Mouse (Mus musculus) liver, postnatal 0 days (tissue): ENCODE results near the gene Efna2. TPM values are rescaled to one million over a fixed set of nuclear protein-coding genes. Genes with fewer than 3 reads are reported as not detected.
A peak's percentile ranks its signal among the peaks of the same experiment; 100 is the strongest.

Source experiments
- ATAC-seq: fragments of 200-750 bp; cut with Nextera tagmentation; 2 replicates; pipeline ENCODE4 v1.8.0; 2017; ENCODE audit warnings: mild to moderate bottlenecking, moderate library complexity
- DNase-seq: peaks from one replicate; pipeline ENCODE4 v3.0.0-alpha.2; 2016
- H3K27ac ChIP-seq: fragments of 300-500 bp; sonication (generic); 2 replicates; pipeline ENCODE4 v1.5.1; 2014; ENCODE audit warnings: antibody characterized with exemption, moderate library complexity, mild to moderate bottlenecking, low read depth
- H3K27me3 ChIP-seq: fragments of 300-500 bp; sonication (generic); 2 replicates; pipeline ENCODE4 v1.6.1; 2014; ENCODE audit warnings: low read length, control low read depth, mixed read lengths; ENCODE audit not compliant: insufficient read depth
- H3K36me3 ChIP-seq: fragments of 300-500 bp; sonication (generic); replicated peaks from 2 replicates; pipeline ENCODE4 v1.6.1; 2014; ENCODE audit warnings: mild to moderate bottlenecking, control low read depth, low read length, moderate library complexity, mixed read lengths; ENCODE audit not compliant: insufficient read depth
- H3K4me1 ChIP-seq: fragments of 300-500 bp; sonication (generic); 2 replicates; pipeline ENCODE4 v1.6.1; 2014; ENCODE audit warnings: antibody characterized with exemption, mild to moderate bottlenecking, control low read depth; ENCODE audit not compliant: insufficient read depth
- H3K4me2 ChIP-seq: fragments of 300-500 bp; sonication (generic); 2 replicates; pipeline ENCODE4 v1.6.1; 2014; ENCODE audit warnings: low read depth, mild to moderate bottlenecking, low read length, moderate library complexity, mixed read lengths
- H3K4me3 ChIP-seq: fragments of 300-500 bp; sonication (generic); 2 replicates; pipeline ENCODE4 v1.5.1; 2014; ENCODE audit warnings: low read depth, low read length
- H3K9ac ChIP-seq: fragments of 300-500 bp; sonication (generic); replicated peaks from 2 replicates; pipeline ENCODE4 v1.6.1; 2014; ENCODE audit warnings: mild to moderate bottlenecking, moderate library complexity
- H3K9me3 ChIP-seq: fragments of 300-500 bp; sonication (generic); 2 replicates; pipeline ENCODE4 v1.6.1; 2016; ENCODE audit warnings: mild to moderate bottlenecking, control low read depth, low read length, mixed read lengths
- CTCF ChIP-seq: sonication (generic); IDR thresholded peaks from 2 replicates; pipeline ENCODE4 v1.5.1; 2016; ENCODE audit warnings: antibody characterized with exemption, low read depth
- EP300 ChIP-seq: IDR thresholded peaks from 2 replicates; pipeline ENCODE4 v1.6.1; 2016; ENCODE audit warnings: antibody characterized with exemption, low read depth, mild to moderate bottlenecking
- WGBS: fragments of 180-500 bp; shearing (Covaris S2); extraction: QIAGEN DNeasy Blood & Tissue Kit; methylation state at CpG from one replicate; pipeline ENCODE4 v1.1.7; 2014; ENCODE audit not compliant: insufficient replicate concordance; 5-methylcytosine and 5-hydroxymethylcytosine counted together
- polyA plus RNA-seq: library from polyadenylated mRNA; unstranded; fragments of >200 nt; fragmentation: Nextera tagmentation; extraction: Ambion mirVana; gene quantifications from 2 replicates; pipeline ENCODE4 v1.2.1, GENCODE M21; 2015

Gene Efna2
- polyA plus RNA-seq, 1 experiment from 2014 or later, result 0.18 TPM

GRCm38 (mm10) chr10:80141243-80141642, 38.0 kb upstream of the Efna2 start:
- H3K27me3 ChIP-seq, result peaks cover 35% of the 10 kb centered on the region
- peaks cover 26% of the 10 kb centered on the region for H3K36me3 ChIP-seq
- H3K9ac ChIP-seq, result peak overlapping the region; percentile 33
- 0% methylated on average over 29 of the region's 29 CpGs for WGBS
- peak overlapping the region; percentile 96 for H3K4me2 ChIP-seq
- no peaks in the 10 kb centered on the region for H3K9me3 ChIP-seq
- TF ChIP-seq EP300 (0 out of 2 replicates have a peak, but pooled peaks have one; percentile 36), CTCF (peak; percentile 89)
- DNase-seq (peak; percentile 94), ATAC-seq (peak; percentile 68)
- H3K27ac ChIP-seq, result peak overlapping the region; percentile 97
- peak overlapping the region; percentile 71 for H3K4me3 ChIP-seq
- H3K4me1 ChIP-seq, result peaks cover 65% of the 10 kb centered on the region

DNA sequence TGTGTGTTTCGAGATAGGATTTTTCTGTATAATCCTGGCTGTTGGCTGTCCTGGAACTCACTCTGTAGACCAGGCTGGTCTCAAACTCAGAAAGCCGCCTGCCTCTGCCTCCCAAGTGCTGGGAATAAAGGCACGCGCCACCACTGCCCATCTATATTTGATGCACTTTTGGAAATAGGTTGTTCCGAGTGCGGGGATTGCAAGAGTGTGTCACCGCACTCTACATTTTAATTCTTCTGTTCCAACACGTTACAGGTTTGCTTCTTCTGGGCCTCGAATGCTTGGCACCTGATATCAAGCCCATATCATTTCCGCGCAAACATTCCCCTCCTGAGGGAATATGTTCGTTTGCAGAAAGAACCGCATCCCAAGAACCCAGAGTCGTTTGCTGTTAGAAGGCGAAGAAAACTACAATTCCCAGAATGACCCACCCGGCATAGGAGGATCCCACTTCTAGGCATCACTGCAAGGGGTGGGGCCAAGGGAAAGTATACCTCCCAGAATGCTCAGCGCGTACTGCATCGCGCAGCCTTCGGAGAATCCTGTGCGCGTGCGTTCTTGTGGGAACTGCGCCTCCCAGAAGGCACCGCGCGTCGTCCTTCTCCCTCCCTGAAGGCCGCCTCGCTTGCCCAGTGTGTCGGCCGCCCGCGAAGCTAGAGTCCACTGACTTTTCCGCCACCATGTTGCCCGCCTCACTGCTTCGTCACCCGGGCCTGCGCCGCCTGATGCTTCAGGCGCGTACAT, 37.3 kb upstream of the Efna2 start:
- Histone ChIP-seq H3K27me3 (peaks cover 28% of the 10 kb centered on the region), H3K9ac (peak overlapping the region; percentile 86), H3K4me3 (peak overlapping the region; percentile 71), H3K36me3 (peaks cover 26% of the 10 kb centered on the region), H3K4me1 (peaks cover 66% of the 10 kb centered on the region), H3K9me3 (no peaks in the 10 kb centered on the region), H3K4me2 (peak overlapping the region; percentile 96), H3K27ac (peak overlapping the region; percentile 97)
- WGBS, result under 1% methylated on average over 43 of the region's 43 CpGs
- ATAC-seq, result peak; percentile 85
- TF ChIP-seq CTCF (no peak), EP300 (no peak; the same call in 1 of the 2 replicates)
- peak; percentile 95 for DNase-seq

- Histone ChIP-seq H3K4me3 (peak overlapping the region; percentile 71), H3K36me3 (peaks cover 26% of the 10 kb centered on the region), H3K9ac (peak overlapping the region; percentile 86), H3K4me2 (peak overlapping the region; percentile 96), H3K4me1 (peaks cover 66% of the 10 kb centered on the region), H3K27me3 (peaks cover 22% of the 10 kb centered on the region), H3K9me3 (no peaks in the 10 kb centered on the region), H3K27ac (peak overlapping the region; percentile 97)
- TF ChIP-seq EP300 (no peak), CTCF (no peak)
- DNase-seq (peak; percentile 70), ATAC-seq (peak; percentile 48)
- 3% methylated on average over 15 of the region's 15 CpGs for WGBS
Measured at GRCm38 (mm10) chr10:80142530-80142925, 36.8 kb upstream of the Efna2 start.

DNA sequence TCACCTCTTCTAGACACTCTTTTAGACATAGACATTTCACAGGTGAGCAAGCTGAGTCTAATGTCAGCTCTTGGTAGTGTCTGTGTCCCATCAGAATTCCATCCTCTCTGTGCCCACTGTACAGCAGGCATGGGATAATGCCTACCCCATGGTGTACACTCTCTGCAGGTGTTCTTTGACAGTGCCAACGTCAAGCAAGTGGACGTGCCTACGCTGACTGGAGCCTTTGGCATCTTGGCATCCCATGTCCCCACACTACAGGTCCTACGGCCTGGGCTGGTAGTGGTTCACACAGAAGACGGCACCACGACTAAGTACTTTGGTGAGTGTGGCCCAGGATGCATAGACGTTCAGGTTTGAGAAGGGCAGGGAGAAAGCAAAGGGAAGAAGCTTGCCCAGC, 35.6 kb upstream of the Efna2 start:
- ATAC-seq (no peak), DNase-seq (no peak)
- no peaks in the 10 kb centered on the region for H3K9me3 ChIP-seq
- no peak overlapping the region; the same call in 1 of the 2 replicates for H3K27ac ChIP-seq
- H3K27me3 ChIP-seq, result peaks cover 11% of the 10 kb centered on the region
- peaks cover 26% of the 10 kb centered on the region for H3K36me3 ChIP-seq
- H3K4me1 ChIP-seq, result peaks cover 61% of the 10 kb centered on the region
- WGBS, result 91% methylated on average over 7 of the region's 7 CpGs
- H3K4me2 ChIP-seq, result 0 out of 2 replicates have a peak overlapping the region, but pooled peaks have one; percentile 96
- H3K4me3 ChIP-seq, result no peak overlapping the region
- no peak overlapping the region for H3K9ac ChIP-seq
- TF ChIP-seq CTCF, result no peak

DNA sequence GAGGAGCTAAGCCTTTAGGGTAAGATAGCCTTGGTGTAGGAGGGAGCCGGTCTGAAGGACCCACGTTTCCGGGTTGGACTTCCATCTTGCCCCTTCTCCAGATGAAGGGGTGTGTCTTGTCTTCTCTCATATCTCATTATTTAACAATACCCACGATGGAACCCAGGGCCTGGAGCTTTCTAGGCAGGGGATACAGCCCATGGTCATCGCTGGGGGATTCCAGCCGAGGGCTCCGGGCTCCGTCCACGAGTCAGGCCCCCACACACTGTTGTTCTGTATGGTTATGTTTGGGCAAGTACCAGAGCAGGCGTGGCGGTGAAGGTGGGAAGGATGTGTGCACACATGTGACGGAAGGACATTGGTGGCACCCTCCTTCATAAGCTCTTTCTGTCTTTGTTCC, 35.1 kb upstream of the Efna2 start:
- H3K9ac ChIP-seq, result no peak overlapping the region
- peaks cover 56% of the 10 kb centered on the region for H3K4me1 ChIP-seq

DNA sequence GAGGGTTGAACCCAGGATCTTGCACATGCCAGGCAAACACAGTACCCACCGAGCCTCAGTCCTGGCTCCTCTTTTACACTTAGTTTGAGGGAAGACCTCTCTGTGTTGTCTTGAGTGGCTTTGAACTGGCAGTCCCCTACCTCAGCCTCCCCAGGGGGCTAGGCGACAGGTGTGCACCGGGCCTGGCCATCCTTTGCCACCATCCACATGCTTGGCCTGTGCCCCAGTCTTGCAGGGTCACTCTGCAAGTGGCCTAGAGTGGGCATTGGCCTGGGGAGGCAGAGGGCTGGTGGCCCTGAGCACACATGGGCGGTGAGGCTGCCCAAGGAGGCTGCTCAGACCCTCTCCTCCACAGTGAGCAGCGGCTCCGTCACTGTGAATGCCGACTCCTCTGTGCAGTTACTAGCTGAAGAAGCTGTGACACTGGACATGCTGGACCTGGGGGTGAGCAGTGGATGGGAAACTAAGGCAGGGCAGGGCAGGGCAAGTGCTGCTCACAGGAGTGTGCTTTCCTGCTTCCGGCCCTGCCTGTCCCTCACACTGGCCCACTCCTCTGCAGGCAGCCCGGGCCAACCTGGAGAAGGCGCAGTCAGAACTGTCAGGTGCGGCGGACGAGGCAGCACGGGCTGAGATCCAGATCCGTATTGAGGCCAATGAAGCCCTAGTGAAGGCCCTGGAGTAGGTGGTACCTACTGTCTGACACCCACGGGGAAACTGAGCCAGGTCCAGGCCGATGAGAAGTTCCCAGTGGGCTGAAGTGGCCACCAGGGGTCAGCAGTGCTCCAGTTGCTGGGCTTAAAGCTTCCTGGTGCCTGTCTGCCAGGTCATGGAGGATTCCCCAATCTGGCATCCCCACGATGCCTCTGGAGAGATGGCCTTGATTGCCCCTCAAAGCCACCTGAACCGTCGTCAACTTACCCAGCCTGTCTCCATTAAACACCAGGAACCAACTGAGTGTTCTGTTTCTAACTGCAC, 34.1 kb upstream of the Efna2 start:
- Histone ChIP-seq H3K27me3 (no peaks in the 10 kb centered on the region), H3K36me3 (peaks cover 26% of the 10 kb centered on the region), H3K4me2 (peak overlapping the region; percentile 96; the same call in 1 of the 2 replicates), H3K27ac (0 out of 2 replicates have a peak overlapping the region, but pooled peaks have one; percentile 99), H3K4me1 (peaks cover 50% of the 10 kb centered on the region), H3K9me3 (no peaks in the 10 kb centered on the region), H3K4me3 (no peak overlapping the region), H3K9ac (no peak overlapping the region)
- TF ChIP-seq CTCF (peak; percentile 92), EP300 (no peak; the same call in 1 of the 2 replicates)
- WGBS, result 76% methylated on average over 20 of the region's 20 CpGs
- DNase-seq, result peak; percentile 83
- ATAC-seq, result no peak

More for the DNA sequence above, 35.1 kb upstream of the Efna2 start:
- H3K36me3 ChIP-seq, result peaks cover 26% of the 10 kb centered on the region
- no peak overlapping the region for H3K4me2 ChIP-seq
- ATAC-seq (no peak), DNase-seq (no peak)
- no peak overlapping the region for H3K4me3 ChIP-seq
- no peaks in the 10 kb centered on the region for H3K9me3 ChIP-seq
- no peak overlapping the region for H3K27ac ChIP-seq
- TF ChIP-seq CTCF (no peak), EP300 (no peak)
- WGBS, result 88% methylated on average over 12 of the region's 12 CpGs
- H3K27me3 ChIP-seq, result peaks cover 6% of the 10 kb centered on the region
